Mouse (Mus musculus) adrenal gland, adult 8-10 months (tissue): ENCODE data around the gene Mrps7. TPM values are rescaled to one million over a fixed set of nuclear protein-coding genes. Genes with fewer than 3 reads are reported as not detected.

Source experiments
- DNase-seq: peaks from one replicate; pipeline ENCODE4 v3.0.0; 2022
- total RNA-seq, 4 experiments: library from RNA; stranded (reverse); gene quantifications; 2 replicates each; pipeline ENCODE4 v1.2.4; 2022

Gene Mrps7
- total RNA-seq, 4 experiments from 2014 or later = 82.0 to 110 (median 92.1) TPM

- no peak for DNase-seq
Measured at GRCm38 (mm10) chr11:115651680-115652079, 48.0 kb downstream of the Mrps7 start.

- no peak for DNase-seq
Measured at GRCm38 (mm10) chr11:115653194-115653593, 49.5 kb downstream of the Mrps7 start.

GRCm38 (mm10) chr11:115654128-115654527, 50.4 kb downstream of the Mrps7 start:
- no peak for DNase-seq

Other genes with a start within 250 kb of the Mrps7 start
- 10 to 100 TPM; 17.7 to 46.8 (median 42.6) TPM for gene Hid1, start 236.2 kb upstream of the Mrps7 start, total RNA-seq
- 100 to 1,000 TPM in 1 of 4 experiments, 10 to 100 TPM in 3; 60.6 to 118 (median 71.9) TPM for gene Cdr2l, start 222.0 kb upstream of the Mrps7 start, total RNA-seq
- gene Mrpl58, start 200.2 kb upstream of the Mrps7 start, total RNA-seq = 100 to 1,000 TPM; 157 to 179 (median 160) TPM
- gene Atp5h, start 184.0 kb upstream of the Mrps7 start, total RNA-seq = 100 to 1,000 TPM; 440 to 566 (median 519) TPM
- gene Kctd2, start 183.8 kb upstream of the Mrps7 start, total RNA-seq = 10 to 100 TPM; 53.5 to 97.0 (median 65.5) TPM
- not detected for gene Trim80, start 163.4 kb upstream of the Mrps7 start, total RNA-seq
- under 1 TPM in 1 of 4 experiments, not detected in 3; 0.21 TPM for gene Slc16a5, start 141.5 kb upstream of the Mrps7 start, total RNA-seq
- gene Armc7, start 128.3 kb upstream of the Mrps7 start, total RNA-seq = 10 to 100 TPM in 3 of 4 experiments, 1 to 10 TPM in 1; 8.6 to 11.7 (median 11.2) TPM
- 100 to 1,000 TPM; 119 to 222 (median 142) TPM for gene Nt5c, start 112.1 kb upstream of the Mrps7 start, total RNA-seq
- gene Jpt1, start 89.5 kb upstream of the Mrps7 start, total RNA-seq = 100 to 1,000 TPM in 1 of 4 experiments, 10 to 100 TPM in 3; 86.2 to 109 (median 94.4) TPM
- gene Sumo2, start 67.6 kb upstream of the Mrps7 start, total RNA-seq = 100 to 1,000 TPM; 220 to 285 (median 257) TPM
- 10 to 100 TPM; 46.5 to 61.0 (median 53.9) TPM for gene Nup85, start 39.5 kb upstream of the Mrps7 start, total RNA-seq
- 10 to 100 TPM; 20.3 to 52.7 (median 37.8) TPM for gene Gga3, start 126 bp downstream of the Mrps7 start, total RNA-seq
- gene Mif4gd, start 9.0 kb downstream of the Mrps7 start, total RNA-seq = 100 to 1,000 TPM; 101 to 135 (median 121) TPM
- 10 to 100 TPM; 59.5 to 94.1 (median 91.2) TPM for gene Slc25a19, start 24.4 kb downstream of the Mrps7 start, total RNA-seq
- 100 to 1,000 TPM; 136 to 165 (median 160) TPM for gene Grb2, start 104.7 kb downstream of the Mrps7 start, total RNA-seq
- gene Tmem94, start 161.5 kb downstream of the Mrps7 start, total RNA-seq = 100 to 1,000 TPM in 2 of 4 experiments, 10 to 100 TPM in 2; 83.2 to 102 (median 95.5) TPM
- gene Caskin2, start 209.7 kb downstream of the Mrps7 start, total RNA-seq = 10 to 100 TPM; 60.6 to 97.3 (median 78.2) TPM
- gene Tsen54, start 210.8 kb downstream of the Mrps7 start, total RNA-seq = 10 to 100 TPM; 20.0 to 32.2 (median 25.4) TPM
- gene Llgl2, start 220.1 kb downstream of the Mrps7 start, total RNA-seq = 10 to 100 TPM; 10.5 to 13.4 (median 11.5) TPM